Mouse (Mus musculus) T-helper 2 cell (primary cell): Measurements from ENCODE around the gene Pnpla1.

Source experiments
- in situ Hi-C: fragments of 300-600 bp; cut with MboI, MseI; formaldehyde crosslinking; loops from one replicate; pipeline ENCODE4 v1.15.1; 2025; ENCODE audit warnings: high pct_unique_total_duplicates

Pnpla1 gene

DNA sequence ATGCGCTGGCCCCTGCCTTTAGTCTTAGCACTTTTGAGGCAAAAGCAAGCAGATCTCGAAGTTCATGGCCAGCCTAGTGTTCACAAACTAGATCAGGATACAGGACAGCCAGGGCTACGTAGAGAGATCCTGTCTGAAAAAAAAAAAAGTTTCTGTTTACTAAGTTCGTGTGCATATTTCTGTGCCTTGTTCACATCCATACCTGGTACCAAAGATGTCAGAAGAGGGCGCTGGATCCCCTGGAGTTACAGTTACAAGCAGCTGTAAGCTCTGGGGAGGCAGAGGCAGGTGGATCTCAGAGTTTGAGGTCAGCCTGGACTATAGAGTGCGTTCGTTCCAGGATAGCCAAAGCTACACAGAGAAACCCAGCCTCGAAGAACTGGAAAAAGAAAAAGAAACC, 24.6 kb downstream of the Pnpla1 start:
- in situ Hi-C loops: no loop called here

DNA sequence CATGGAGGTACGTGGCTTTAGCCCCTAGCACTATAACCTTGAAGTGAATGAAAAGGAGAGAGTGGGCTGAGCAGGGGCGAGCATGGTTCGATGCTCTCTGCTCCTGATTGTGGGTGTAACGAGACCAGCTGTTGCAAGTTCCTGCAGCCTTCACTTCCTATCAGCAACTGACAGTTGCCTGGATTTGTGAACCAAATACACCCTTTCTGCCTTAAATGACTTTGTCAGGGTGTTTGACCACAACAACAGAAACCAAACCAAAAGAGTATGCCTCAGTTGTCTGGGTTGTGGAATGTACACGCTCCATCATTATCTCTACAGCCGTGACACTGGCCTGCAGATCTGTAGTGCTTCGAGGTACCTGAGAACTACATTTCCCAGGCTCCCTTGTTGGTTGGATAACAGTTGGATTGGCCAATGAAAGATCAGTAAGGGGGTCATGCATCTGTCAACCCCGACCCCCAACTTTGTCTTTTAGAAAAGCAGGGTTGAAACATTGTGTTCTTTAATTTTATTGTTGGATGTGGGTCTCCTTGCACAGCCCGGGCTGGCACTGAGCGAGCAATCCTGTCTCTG, 25.8 kb downstream of the Pnpla1 start:
- in situ Hi-C loops: no loop called here

DNA sequence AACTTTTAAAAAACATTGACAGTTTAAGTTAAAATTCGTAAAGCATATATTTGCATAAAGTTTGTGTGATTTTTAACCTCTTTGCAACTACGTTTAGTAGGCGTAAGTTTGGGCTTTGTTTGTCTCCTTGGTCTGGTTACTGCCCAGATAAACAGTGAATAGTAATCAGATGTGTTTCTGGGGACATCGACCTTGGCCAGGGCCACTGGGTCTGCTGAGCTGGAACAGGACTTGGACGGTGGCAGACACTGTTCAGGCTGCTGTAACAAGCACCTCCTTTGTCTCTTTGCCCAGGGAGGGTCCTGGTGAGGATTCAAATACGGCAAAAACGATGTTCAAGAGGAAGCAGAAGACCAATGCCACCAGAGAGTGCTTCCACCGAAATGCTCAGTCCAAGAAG, 27.0 kb downstream of the Pnpla1 start:
- in situ Hi-C loops: no loop called here

DNA sequence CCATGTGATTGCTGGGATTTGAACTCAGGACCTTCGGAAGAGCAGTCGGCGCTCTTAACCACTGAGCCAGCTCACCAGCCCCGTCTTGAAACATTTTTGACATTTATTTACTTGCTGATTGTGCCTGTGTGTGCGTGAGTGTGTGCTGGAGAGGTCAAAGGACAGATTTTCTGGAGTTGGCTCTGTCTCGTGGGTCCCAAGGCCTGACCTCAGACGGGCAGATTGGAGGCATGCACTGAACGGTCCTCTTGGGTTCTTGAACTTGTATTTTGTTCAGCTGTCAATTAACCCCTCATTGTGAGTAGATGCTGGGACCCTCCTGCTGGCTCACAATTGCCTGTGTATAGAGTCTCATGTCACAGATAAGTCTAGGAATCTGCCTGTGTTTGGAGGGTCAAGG, 28.1 kb downstream of the Pnpla1 start:
- in situ Hi-C loops: no loop called here

DNA sequence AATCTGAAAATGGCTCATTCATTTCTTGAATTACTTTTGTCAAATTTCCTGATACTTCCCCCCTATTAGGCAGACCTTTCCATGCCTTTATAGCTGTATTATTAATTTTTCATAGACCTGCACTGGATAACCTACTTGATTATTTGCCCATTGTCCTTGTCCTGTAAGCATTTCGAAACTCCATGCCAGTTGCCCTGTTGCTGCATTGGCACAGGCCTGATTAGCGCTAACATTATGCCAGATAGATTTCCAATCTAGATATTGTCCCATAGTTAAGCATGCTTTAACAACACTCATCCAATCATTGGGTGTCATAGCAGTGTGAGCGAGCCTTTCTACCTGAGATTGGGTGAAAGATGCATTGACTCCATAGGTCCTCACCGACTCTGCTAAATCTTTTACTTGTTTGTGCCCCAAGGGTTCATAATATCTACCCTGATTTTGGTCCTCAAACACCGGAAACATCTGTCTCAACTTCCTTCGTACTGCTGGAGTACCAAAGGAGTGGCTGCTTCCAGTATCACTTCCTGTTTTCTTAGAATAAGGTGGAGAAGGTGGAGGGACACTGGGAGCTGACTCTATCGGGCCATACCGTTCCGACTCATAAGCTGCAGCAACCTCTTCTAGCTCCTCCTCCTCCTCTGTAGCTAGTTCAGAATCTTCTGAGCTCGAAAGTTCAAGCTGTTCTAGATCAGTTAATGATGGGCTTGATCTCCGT, 36.0 kb downstream of the Pnpla1 start:
- in situ Hi-C loops: no loop called here

DNA sequence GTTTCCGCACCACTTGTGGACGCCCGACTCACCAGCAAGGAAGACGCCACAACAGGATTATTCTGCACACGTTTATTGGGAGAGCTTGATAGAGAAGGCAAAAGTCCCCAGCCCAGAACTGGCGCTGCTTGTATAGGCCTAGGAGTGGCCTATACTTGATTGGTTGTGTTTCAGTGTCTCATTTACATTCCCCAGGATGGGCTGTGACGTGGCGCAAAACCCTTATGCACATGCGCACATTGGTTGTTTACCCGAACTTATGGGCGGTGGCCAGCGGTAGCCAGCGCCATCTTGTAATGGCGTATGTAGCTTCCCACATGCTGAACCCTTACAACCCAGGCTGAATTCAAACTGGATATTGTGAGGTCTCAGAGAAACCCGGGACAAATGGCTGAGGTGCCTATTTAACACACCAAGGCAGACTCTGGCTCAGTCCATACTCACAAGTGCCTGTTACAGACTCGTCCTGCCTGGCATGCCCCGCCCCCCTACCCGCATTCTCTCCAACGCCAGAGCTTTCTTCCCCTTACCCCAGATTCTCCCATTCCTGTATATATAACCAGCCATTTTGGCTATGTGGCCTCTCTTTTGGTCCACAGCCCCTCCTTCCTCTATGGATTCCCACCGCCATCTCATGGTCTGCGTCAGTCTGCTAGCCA, 37.1 kb downstream of the Pnpla1 start:
- in situ Hi-C loops: no loop called here

DNA sequence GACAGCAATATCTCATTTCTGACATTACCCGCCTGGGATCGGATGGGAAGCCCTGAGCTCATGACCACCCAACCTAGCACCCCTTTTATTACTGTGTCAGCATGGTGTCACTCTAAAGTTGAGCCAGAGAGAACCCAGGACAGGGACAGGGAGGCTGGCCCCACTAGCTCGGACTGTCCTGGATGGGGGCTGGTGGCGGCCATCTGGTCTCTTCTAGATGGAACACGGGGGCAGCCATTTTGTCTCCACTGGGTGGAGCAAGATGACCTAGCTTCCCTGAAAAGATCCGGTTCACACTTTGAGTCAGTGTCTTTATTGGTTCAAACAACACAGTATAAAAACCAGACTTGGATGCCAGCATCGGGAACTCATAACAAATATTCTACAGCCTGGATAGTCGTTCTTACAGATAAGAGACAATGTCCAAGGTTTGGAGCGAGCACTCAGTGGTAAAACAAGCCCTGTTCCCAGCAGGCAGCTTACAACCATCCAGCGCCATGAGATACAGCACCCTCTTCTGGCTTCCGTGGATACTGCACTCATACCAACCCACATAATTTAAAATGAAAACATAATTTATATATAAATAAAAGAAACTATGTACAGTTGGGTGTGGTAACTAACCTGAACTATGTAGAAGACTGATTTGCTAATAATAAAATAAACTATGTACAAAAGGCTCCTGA, 38.0 kb downstream of the Pnpla1 start:
- in situ Hi-C loops: no loop called here

DNA sequence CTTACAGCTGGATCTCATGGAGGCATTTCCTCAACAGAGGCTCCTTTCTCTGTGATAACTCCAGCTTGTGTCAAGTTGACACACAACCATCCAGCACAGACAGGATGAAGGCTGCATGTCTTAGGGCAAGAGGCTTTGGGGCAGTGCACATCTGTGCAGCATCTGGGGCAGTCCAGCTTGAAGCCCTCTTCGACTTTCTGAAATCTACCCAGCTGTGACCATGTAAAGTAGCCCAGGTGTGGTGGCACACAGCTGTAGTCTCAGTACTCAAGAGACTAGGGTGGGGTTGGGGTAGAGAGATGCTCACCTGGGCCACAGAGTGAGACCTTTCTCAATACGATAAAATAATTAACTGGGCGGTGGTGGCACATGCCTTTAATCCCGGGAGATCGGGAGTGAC, 39.6 kb downstream of the Pnpla1 start:
- in situ Hi-C loops: no loop called here

DNA sequence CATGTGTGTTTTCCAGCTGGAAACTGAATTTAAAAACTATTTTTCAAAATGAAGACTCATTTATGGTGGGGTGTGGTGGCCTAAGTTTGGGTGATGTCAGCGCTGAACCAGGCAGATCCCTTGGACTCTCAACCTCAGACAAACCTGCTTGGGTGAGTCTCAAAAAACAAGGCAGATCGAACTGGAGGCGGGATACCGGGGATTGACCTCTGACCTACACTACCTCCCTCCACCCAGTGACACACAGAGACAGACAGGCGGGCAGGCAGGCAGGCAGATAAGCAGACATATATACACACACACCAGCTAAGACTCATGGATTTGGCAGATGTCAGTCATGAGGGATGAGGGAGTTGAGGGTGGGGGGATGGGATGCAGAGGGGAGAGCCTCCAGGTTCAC, 40.0 kb downstream of the Pnpla1 start:
- in situ Hi-C loops: no loop called here

DNA sequence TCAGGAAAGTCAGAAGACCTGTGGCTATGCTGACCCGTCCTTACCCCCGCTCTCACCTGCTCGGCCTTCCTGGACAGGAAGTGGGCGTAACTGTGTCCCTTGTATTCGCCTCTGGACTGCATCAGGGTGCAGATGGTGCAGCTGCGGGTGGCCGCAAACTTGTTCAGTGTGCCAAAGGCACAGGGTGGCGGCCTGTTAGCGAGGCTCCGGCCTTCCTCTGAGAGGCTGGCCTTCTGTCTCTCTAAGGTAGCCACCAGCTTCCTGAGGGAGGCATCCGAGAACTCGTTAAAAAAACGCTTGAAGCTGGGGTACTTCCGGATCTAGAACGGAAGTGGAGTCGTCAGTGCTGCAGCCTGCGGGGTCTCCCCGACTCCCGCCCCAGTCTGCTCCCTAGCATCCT, 41.2 kb downstream of the Pnpla1 start:
- in situ Hi-C loops: no loop called here

DNA sequence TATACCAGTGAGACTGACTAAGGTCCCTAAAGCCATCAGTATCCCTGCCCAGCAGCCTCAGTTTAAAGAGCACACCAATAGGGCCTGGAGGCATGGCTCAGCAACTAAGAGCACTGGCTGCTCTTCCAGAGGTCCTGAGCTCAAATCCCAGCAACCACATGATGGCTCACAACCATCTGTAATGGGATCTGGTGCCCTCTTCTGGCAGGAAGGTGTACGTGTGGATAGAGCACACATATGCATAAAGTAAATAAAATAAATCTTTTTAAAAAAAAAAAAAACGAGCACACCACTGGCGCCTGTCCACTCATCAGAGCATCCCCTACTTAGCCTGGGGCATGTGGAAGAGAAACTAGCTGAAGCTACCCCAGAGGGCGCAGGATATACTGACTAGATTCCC, 43.3 kb downstream of the Pnpla1 start:
- in situ Hi-C loops: no loop called here

DNA sequence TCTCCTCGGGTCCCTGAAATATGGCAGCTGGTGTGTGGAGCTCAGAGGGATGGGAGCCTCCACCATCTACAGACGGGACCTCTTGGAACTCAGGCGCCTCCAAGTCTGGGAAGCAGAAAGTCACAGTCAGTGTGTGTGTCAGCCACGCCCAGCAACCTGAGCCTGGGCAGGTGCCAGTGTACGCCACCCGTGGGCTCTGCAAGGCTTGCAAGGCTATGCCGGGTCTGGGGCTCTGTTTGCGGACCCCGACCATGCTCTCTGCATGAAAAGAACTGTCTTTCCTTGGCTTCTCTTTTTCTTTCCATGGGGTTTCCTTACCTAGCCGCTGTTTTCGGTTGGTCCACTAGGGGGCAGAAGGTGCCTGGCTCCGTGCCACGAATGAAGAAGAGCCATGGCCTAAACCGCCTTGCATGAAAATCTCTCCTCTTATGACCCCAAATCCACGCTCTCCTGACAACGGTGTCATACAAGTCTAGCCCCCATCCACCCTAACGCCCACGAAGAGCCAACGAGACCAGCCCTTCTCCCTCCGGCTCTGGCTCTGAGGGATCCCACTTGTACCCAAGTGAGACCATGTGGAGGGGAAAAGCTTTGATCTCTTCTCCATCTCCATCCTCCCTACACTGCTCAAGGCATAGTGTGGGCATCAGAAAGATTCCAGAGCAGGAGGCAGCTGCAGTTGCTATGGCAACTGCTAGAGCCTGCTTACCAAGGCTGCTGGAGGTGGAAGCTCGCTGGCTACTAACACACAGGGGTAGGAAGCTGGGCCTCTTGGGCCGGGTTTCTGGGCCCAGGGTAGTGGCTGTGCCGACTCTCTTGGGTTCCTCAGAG, 46.5 kb downstream of the Pnpla1 start:
- in situ Hi-C loops: no loop called here

DNA sequence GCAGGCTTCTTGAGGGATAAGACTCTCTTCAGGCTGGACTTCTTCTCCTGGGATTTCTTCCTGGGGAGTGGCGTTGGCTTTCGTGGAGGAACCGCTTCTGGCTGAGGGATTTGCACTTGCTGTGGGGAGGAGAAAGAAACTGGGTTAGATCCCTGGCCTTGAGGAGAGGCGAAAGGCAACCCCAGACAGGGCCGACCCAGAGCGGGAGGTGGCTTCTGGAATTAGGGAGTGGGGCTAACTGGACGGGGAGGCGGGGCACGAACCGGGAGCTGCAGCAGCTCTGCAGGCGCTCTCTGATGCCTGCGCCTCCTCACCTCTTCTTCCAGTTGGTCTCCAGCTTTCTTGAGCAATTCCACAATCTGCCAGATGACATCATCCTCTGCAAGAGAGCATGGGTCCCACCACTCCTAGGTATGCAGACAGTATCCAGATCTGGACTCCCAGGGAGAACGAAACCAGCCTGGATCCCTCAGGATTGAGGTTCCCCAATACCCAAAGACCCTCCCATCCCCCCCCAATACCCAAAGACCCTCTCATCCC, 47.2 kb downstream of the Pnpla1 start:
- in situ Hi-C loops: no loop called here

DNA sequence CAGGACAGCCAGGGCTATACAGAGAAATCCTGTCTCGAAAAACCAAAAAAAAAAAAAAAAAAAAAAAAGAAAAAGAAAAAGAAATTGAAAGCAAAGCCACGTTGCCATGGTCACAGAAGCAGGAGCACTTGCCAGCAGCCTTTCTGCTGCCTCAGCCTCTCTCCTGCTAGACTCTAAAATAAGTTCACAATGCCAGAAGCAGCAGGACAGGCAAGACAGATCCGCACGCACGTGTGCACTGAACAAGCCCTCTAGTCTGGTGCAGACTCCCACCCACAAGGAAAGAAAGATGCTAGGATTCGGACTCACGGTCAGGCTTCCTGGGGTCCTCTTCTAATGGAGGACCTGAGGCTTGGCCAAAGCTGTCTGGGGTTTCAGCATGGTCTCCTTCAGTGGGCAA, 49.7 kb downstream of the Pnpla1 start:
- in situ Hi-C loops: no loop called here

DNA sequence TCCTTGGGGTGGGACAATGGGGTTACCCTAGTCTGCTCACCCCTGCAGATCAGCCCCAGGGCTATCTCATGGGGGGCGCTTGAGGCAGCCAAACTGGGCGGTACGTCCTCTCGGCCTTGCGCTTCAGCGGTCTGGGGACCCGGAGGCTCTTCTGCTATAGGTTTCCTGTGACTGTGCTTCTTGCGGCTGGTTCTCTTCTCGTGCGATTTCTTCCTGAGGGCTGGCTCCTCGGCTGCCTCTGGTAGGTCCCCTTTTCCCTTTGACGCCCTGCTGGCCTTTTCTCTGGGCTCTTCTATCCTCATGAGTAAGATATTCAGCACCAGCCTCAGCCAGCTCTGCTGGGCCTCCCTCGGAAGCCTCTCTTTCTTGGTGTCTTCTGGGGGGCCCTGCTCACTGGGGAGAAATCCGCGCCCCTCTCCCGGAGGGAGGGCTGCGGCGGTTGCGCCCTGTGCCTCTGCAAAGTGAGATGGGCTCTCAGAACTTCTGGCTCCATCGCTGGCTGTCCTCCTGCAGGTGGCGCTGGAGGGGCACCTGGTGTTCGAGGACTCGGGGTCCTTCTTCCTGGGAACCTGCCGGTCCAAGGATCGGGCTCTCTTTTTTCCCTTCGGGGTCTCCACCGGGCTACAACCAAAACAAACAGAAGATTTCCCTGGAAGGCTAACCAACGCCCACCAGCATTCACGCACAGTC, 51.2 kb downstream of the Pnpla1 start:
- in situ Hi-C loops: no loop called here

DNA sequence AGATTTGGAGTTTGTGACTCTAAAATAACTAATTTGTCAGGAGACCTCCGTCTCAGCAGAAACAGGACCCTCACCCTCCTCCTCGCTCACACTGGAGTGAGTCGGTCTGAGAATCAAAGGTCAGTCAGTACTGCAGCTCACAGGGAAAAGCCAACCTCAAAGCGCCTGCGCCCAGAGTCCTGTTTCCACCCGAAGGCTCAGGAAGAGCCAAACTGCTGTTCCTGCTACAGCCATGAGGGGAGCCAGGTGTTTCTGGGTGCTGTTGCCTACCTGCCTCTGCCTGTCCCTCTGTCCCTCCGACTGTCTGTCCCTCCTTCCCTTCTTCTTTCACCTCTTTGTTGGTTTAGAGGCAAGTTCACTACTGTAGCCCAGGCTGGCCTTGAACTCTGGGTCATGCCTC, 51.9 kb downstream of the Pnpla1 start:
- in situ Hi-C loops: no loop called here

DNA sequence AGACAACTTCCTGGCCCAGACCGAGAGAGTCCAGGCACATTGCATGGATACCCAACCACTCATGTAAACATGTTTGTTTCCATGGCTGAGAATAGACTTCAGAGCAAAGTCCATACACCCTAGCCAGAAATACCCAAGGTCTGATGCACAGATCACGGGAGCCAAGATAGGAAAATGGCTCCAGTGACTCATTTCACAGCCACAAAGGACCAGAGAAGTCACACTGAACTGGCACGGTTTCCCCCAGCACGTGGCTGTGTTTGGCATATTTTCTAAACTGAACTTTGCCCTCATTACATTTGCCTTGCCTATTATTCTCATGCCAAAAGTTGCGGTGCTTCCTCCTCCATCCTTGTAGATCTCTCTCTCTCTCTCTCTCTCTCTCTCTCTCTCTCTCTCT, 55.0 kb downstream of the Pnpla1 start:
- in situ Hi-C loops: no loop called here

DNA sequence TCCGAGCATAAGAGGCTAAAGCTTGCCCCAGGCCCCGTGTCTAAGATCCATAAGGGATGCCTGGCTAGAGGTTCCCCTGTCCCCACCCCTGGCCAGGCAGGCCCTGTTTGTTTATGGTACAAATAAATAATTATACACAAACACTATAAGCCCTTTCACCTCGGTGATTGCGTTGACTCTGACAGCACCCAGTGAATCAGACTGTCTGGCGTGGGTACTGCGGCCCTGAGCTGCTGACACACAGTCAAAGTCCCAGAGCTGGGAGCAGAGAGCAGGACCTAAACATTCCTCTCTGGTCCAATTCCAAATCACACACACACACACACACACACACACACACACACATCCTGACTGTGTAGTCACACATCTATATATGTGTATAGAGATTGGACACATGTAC, 55.7 kb downstream of the Pnpla1 start:
- in situ Hi-C loops: no loop called here

DNA sequence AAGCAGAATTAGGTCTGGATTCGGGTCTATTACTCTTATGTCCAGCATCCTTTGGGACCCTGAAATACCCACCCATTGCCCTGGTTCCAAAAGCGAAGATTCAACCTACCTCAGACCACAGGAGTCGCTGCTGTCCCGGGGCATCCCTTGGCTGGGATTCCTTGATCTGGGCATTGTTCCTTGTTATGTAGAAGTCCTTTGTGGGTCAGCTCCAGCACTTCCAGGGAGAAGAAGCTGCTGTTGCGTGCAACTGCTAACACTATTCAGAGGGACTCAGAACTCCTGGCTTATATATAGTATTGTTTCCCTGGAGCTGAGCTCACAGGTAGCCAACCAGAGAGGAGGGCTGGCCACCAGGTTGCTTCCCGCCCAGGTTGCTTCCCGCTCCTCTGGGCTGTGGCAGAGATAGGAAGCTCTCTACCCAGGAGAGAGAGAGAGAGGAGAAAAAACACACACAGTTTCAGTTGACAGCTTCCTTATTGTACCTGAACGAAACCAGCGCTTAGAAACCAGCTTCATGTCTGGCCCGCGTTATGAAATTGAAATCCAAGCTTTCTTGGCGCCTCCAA, 56.9 kb downstream of the Pnpla1 start, which contains the start of gene 4930539E08Rik:
Gene 4930539E08Rik (minus strand): TSS at position 265 of the 569 bp plus-strand sequence.
- in situ Hi-C loops: no loop called here

DNA sequence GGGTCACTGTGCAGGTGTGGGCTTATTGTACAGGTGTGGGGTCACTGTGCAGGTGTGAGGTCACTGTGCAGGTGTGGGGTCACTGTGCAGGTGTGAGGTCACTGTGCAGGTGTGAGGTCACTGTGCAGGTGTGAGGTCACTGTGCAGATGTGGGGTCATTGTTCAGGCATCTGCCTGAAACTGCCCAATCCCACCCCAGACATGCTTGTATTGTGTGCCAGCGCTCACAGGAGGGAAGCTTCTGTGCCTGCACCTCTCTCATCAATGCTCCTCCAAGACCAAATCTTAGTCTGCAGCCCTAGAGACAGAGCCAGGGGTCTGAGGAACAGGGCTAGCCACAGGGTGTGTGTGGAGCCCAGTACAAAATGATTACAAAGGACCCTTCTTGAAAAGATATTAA, 58.3 kb downstream of the Pnpla1 start:
- in situ Hi-C loops: no loop called here

DNA sequence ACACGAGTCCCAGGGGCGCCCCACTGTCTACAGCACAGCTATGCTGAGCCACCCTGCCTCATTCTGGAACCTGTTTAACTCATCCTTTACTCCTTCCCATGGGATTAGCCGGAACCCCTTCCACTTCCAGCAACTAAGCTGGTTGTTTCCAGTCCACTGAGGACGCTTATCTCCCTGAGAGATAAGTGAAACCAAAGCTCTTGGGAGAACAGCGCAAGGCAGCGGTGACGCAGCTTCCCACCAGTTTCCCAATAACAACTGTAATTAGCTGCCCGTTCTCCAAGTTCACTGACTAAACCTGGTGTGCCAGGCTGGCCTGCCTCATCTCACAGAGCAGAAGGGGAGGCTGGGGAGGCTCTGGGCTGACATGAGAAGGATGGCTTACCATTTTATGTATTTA, 62.9 kb downstream of the Pnpla1 start:
- in situ Hi-C loops: no loop called here
